Mouse (Mus musculus) retina, adult 2 months (tissue): ENCODE measurements around the gene Cep44.

Source experiments
- DNase-seq: peaks from one replicate; pipeline ENCODE4 v3.0.0-alpha.2; 2012; ENCODE audit warnings: low read depth, low spot score

Gene Cep44

DNA sequence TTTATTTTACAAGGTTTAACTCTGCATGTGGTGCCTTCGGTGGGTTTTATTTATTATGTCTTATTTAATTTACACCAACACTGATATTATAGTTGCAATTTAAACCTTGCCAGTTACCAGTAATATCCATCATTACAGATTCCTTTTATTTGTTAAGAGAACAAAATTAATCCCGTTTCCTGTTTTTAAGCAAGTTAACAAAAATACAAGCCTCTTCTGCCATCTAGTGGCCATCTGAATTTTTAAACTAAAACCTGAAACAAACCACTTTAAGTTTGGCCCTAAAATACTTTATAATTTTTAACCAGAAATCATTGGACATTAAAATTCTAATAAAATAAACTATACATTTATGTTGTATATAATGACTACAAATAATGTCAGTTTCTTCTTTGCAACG is 64.8 kb downstream of the Cep44 start:
- DNase-seq = peak; percentile 4
